Mouse (Mus musculus) neural tube, embryonic 14.5 days (tissue): ENCODE measurements around the gene Slc23a3. TPM values are rescaled to one million over a fixed set of nuclear protein-coding genes. Genes with fewer than 3 reads are reported as not detected.

Source experiments
- ATAC-seq: fragments of 200-750 bp; cut with Nextera tagmentation; 2 replicates; pipeline ENCODE4 v1.8.0; 2017; ENCODE audit warnings: low read depth, mild to moderate bottlenecking, moderate TSS enrichment, moderate library complexity
- H3K27ac ChIP-seq: fragments of 300-500 bp; sonication (generic); 2 replicates; pipeline ENCODE4 v1.5.1; 2014; ENCODE audit warnings: low read depth, mild to moderate bottlenecking, control low read depth, low read length, moderate library complexity, mixed read lengths
- H3K27me3 ChIP-seq: fragments of 300-500 bp; sonication (generic); 2 replicates; pipeline ENCODE4 v1.6.1; 2014; ENCODE audit warnings: low read length; ENCODE audit not compliant: control insufficient read depth, insufficient read depth
- H3K36me3 ChIP-seq: fragments of 300-500 bp; sonication (generic); 2 replicates; pipeline ENCODE4 v1.6.1; 2014; ENCODE audit warnings: low read length, mixed read lengths; ENCODE audit not compliant: control insufficient read depth, insufficient read depth
- H3K4me1 ChIP-seq: fragments of 300-500 bp; sonication (generic); 2 replicates; pipeline ENCODE4 v1.6.1; 2014; ENCODE audit warnings: low read length; ENCODE audit not compliant: control insufficient read depth, insufficient read depth
- H3K4me2 ChIP-seq: fragments of 300-500 bp; sonication (generic); 2 replicates; pipeline ENCODE4 v1.6.1; 2014; ENCODE audit warnings: mild to moderate bottlenecking, low read depth, low read length, control low read depth
- H3K4me3 ChIP-seq: fragments of 300-500 bp; sonication (generic); 2 replicates; pipeline ENCODE4 v1.5.1; 2014; ENCODE audit warnings: low read depth, low read length, control low read depth, mixed read lengths
- H3K9ac ChIP-seq: fragments of 300-500 bp; sonication (generic); replicated peaks from 2 replicates; pipeline ENCODE4 v1.6.1; 2014; ENCODE audit warnings: low read depth, mild to moderate bottlenecking, control low read depth, low read length, mixed read lengths
- H3K9me3 ChIP-seq: fragments of 300-500 bp; sonication (generic); 2 replicates; pipeline ENCODE4 v1.6.1; 2016; ENCODE audit warnings: low read length; ENCODE audit not compliant: control insufficient read depth
- WGBS: fragments of 180-500 bp; shearing (Covaris S2); extraction: QIAGEN DNeasy Blood & Tissue Kit; methylation state at CpG from one replicate; pipeline ENCODE4 v1.1.7; 2014; 5-methylcytosine and 5-hydroxymethylcytosine counted together
- polyA plus RNA-seq: library from polyadenylated mRNA; unstranded; fragments of >200 nt; fragmentation: Nextera tagmentation; extraction: Ambion mirVana; gene quantifications from 2 replicates; pipeline ENCODE4 v1.2.1, GENCODE M21; 2014

The Slc23a3 gene
- polyA plus RNA-seq, 1 experiment from 2014 or later: not detected

DNA sequence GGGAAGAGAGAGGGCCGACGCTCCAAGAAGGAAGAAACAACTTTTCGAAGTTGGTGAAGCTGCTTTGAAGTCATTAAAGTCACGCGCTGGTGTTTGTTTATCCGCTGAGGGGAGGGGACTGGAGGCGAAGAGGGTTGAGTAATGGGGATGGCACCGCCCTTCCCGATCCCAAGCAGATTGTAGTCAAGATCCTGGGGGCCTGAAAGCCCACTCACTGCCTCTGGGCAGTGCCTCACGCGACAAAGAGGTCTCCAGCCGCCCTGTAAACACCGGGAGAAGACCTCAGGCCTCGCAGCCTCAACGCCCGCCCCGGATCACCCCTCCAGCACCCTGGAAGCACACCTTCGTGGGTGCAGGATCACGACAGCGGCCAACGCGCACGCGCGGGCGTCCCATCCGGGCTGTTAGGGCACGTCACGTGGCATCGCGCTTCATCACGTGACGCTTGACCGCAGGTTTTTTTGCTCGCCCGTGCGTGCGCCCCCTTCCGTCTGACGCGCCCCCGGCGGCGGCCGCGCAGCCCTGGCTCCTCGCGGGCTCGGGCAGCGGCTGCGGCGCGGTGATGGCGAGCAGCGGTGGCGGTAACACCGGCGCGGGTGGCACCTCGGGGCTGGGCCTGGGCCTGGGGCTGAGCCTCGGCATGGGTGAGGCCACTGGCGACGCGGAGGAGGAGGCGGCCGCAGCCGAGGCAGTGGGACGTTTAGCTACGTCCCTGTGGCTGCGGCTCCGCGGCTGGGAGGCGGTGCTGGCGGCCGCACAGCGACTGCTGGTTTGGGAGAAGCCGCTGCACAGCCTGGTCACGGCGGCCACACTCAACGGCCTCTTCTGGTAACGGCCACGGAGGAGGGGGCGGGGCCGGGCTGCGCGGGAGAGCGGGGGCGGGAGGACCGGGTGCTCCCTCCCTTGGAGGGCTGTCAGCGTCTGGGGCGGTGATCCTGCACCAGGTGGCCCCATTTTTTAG lies 8.9 kb upstream of the Slc23a3 start, which contains the start of the genes Cnppd1 and Retreg2:
TSS of gene Cnppd1 (minus strand) at position 411 of the 961 bp plus-strand sequence.
TSS of gene Retreg2 (plus strand) at position 478 of the 961 bp plus-strand sequence.
- H3K27me3 ChIP-seq: no peaks in the 10 kb centered on the region; the same call in 1 of the 2 replicates
- H3K4me3 ChIP-seq: peak within 1 kb of the TSS; percentile 91
- peaks cover 17% of the 10 kb centered on the region for H3K4me1 ChIP-seq
- H3K4me2 ChIP-seq: peak within 1 kb of the TSS; percentile 97
- peak within 1 kb of the TSS; percentile 93 for H3K9ac ChIP-seq
- H3K36me3 ChIP-seq: peaks cover 36% of the 10 kb centered on the region
- WGBS: under 1% methylated on average over 78 of the region's 91 CpGs
- H3K27ac ChIP-seq: peak within 1 kb of the TSS; percentile 98
- no peaks in the 10 kb centered on the region for H3K9me3 ChIP-seq
- ATAC-seq: peak; percentile 87

DNA sequence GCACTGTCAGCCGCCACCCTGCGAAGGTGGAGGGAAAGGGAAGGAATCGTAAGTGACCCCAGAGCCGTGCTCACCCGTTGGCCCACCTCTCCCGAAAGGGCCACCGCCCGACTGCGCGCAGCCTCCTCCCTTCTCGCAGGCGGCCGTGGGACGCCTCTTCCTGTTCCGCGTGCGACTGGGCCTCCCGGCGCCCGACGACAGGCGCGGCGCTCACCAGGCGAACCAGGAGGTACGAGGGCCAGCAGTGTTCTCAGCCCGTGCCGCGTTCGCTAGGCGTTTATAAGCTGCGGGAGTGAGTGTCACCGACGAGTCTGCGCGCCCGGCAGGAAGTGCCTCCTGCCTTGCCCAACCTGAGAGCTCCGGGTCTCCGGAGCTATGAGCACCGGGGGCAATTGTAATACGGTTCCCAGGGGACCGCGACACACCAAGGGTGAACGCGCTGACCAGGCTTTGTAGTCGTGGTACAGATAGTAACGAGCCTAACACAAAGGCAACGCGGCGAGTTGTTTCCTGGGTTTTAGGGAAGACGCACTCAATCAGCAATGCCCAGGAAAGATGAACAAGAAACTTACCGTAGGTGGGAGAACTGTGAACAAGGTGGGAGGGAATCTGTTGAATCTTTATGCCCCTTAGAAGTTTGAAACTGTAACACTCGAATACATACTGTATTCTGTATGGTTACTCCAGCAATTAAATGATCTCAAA lies 7.9 kb upstream of the Slc23a3 start:
- Histone ChIP-seq H3K9ac (peak overlapping the region; percentile 93), H3K4me2 (peak overlapping the region; percentile 97), H3K36me3 (peaks cover 34% of the 10 kb centered on the region), H3K4me3 (peak overlapping the region; percentile 91), H3K9me3 (no peaks in the 10 kb centered on the region), H3K4me1 (peaks cover 17% of the 10 kb centered on the region), H3K27me3 (no peaks in the 10 kb centered on the region; the same call in 1 of the 2 replicates), H3K27ac (peak overlapping the region; percentile 98)
- peak; percentile 25; the same call in 1 of the 2 replicates for ATAC-seq
- whole genome bisulfite sequencing: under 1% methylated on average over 51 of the region's 53 CpGs

DNA sequence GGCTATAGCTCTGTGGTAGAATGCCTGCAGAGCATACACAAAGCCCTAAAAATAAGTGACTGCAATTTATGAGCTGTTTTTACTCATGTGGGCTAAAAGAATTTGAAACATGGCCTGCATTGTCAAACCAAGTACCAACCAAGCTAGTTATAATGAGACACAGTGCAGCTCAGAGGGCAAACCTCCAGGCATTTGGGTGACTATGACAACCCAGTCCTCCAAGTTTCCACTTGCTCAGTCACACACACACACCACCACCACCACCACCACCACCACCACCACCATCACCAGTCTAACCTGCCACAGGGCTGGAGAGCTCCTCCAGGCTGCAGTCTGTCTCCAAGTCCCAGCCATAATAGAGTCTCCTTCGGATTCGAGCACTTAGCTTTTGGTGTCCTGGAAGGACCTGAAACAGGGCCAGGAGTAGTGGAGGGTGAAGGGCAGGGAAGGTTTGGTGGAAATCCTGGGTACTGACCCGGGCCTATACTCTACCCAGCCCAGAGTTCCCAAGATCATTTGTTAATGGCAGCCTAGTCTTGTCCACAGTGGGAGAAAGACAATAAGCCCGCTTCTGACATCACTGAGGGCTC lies 7.0 kb upstream of the Slc23a3 start:
- peak overlapping the region; percentile 98; the same call in 1 of the 2 replicates for H3K27ac ChIP-seq
- peaks cover 26% of the 10 kb centered on the region for H3K36me3 ChIP-seq
- peaks cover 17% of the 10 kb centered on the region for H3K4me1 ChIP-seq

DNA sequence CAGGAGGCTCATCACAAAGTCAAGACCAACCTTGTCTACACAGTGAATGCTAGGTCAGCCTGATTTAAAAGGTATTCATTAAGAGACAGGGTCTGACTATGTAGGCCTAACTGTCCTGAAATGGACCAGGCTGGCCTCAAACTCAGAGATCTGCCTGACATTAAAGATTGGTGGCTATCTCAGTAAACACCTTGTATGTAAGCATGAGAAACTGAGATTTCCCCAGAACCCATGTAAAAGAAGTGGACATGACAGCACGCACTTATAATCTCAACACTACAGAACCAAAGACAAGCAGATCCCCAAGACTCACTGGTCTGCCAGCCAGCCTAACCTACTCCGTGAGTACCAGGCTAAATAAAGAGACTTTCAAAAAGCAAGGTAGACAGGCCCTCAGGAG lies 4.8 kb upstream of the Slc23a3 start:
- no peak overlapping the region for H3K4me2 ChIP-seq
- H3K27ac ChIP-seq: no peak overlapping the region
- no peaks in the 10 kb centered on the region for H3K9me3 ChIP-seq
- ATAC-seq: no peak
- no peaks in the 10 kb centered on the region; the same call in 1 of the 2 replicates for H3K27me3 ChIP-seq
- WGBS: 95% methylated on average over 2 of the region's 2 CpGs
- peaks cover 10% of the 10 kb centered on the region for H3K4me1 ChIP-seq
- H3K9ac ChIP-seq: no peak overlapping the region
- H3K36me3 ChIP-seq: peaks cover 24% of the 10 kb centered on the region
- H3K4me3 ChIP-seq: no peak overlapping the region

More for the DNA sequence above, 7.0 kb upstream of the Slc23a3 start:
- Histone ChIP-seq H3K27me3 (no peaks in the 10 kb centered on the region; the same call in 1 of the 2 replicates), H3K4me3 (peak overlapping the region; percentile 91), H3K9ac (peak overlapping the region; percentile 93), H3K4me2 (peak overlapping the region; percentile 97), H3K9me3 (no peaks in the 10 kb centered on the region)
- ATAC-seq: no peak
- WGBS: 50% methylated on average over 4 of the region's 4 CpGs

DNA sequence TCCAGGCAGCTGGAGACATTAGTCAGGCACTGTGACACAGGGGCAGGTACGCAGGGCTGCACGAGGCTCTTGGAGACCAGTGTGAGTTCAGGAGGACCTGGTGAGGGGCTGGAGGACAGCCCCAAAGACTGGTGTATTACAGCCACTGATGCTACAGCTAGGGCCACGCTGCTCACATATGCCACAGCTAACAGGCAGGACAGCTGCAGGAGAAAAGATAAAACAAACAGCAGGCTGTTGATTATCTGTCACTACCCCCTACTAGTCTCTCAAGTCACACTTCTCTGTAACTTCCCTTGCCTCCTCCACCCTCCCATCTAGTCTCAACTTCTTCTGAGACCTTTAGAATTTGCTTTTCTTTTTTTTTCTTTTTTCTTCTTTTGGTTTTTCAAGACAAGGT lies 3.0 kb upstream of the Slc23a3 start:
- H3K9ac ChIP-seq: no peak overlapping the region
- no peak overlapping the region for H3K27ac ChIP-seq
- no peak overlapping the region for H3K4me2 ChIP-seq
- H3K4me3 ChIP-seq: no peak overlapping the region
- H3K36me3 ChIP-seq: peaks cover 24% of the 10 kb centered on the region
- ATAC-seq: no peak
- H3K27me3 ChIP-seq: no peaks in the 10 kb centered on the region
- WGBS: 74% methylated on average over 3 of the region's 3 CpGs
- H3K9me3 ChIP-seq: no peaks in the 10 kb centered on the region
- H3K4me1 ChIP-seq: peaks cover 10% of the 10 kb centered on the region

DNA sequence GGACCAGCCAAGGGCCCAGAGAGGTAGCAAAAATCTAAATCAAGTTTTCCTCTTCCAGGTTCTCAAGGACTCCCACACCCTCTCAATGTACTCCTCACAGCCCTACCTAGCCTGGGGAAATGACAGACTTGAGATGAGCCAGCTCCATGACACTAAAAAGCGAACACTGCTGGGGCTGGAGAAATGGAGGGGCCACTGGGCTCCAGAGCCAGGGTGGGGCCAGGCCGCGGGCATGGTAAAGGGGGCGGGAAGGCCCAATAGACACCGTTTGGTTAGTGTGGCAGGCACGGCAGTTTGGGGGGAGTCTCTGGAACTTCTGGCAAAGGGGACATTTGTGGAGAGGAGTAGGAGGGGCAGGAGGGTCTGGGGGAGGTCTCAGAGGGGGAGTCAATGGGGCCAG lies 2.6 kb upstream of the Slc23a3 start:
- H3K27me3 ChIP-seq: no peaks in the 10 kb centered on the region
- H3K4me3 ChIP-seq: no peak overlapping the region
- no peaks in the 10 kb centered on the region for H3K9me3 ChIP-seq
- WGBS: 95% methylated on average over 6 of the region's 6 CpGs
- H3K27ac ChIP-seq: no peak overlapping the region
- no peak overlapping the region for H3K4me2 ChIP-seq
- H3K4me1 ChIP-seq: peaks cover 10% of the 10 kb centered on the region
- no peak for ATAC-seq
- peaks cover 24% of the 10 kb centered on the region for H3K36me3 ChIP-seq
- H3K9ac ChIP-seq: no peak overlapping the region

DNA sequence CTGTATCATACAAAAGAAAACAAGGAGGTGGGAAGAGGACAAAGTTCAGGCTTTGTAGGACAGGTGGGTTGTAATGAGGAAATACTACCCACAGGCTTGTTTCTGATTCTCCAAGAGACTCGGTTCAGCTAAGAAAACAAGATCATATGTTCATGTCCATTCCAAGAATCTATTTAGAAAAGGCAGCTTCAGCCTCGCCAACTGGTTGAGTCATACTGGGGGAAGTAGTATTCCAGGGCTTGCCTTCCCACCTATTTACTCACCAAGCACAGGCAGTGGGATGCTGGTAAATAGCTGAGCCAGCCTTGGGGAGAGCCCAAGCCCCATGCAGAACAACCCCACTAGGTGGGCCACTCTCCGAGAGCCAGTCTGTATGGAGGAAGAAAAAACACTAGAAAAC lies 5.0 kb downstream of the Slc23a3 start:
- ATAC-seq: no peak
- Histone ChIP-seq H3K27ac (no peak overlapping the region), H3K27me3 (no peaks in the 10 kb centered on the region), H3K9ac (no peak overlapping the region), H3K4me2 (no peak overlapping the region), H3K4me1 (no peaks in the 10 kb centered on the region), H3K4me3 (no peak overlapping the region), H3K9me3 (no peaks in the 10 kb centered on the region), H3K36me3 (no peaks in the 10 kb centered on the region)
- WGBS: 80% methylated on average over 3 of the region's 3 CpGs

DNA sequence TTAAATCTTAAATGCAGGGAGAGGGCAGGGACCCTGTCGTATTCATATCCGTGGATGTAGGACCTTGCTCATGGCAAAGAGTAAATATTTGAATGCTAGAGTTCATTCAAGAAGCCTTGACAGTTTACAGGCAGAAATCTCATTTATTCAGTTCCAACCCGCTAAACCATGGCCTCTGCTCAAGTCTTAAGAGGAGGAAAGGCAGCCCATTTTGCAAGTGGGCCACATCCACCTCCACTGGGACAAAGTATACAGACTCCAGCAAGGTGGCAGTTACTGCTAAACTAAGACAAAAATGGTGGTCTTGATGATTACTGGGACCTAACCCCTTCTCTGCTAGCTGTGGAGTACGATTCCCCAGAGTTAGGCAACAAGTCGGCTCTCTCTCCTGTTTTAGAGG lies 8.3 kb downstream of the Slc23a3 start:
- Histone ChIP-seq H3K4me3 (peak overlapping the region; percentile 55), H3K4me2 (peak overlapping the region; percentile 51), H3K36me3 (no peaks in the 10 kb centered on the region), H3K9ac (0 out of 2 replicates have a peak overlapping the region, but pooled peaks have one; percentile 55), H3K9me3 (no peaks in the 10 kb centered on the region), H3K27ac (peak overlapping the region; percentile 86), H3K4me1 (no peaks in the 10 kb centered on the region), H3K27me3 (no peaks in the 10 kb centered on the region)
- WGBS: 33% methylated on average over 5 of the region's 5 CpGs
- ATAC-seq: peak; percentile 10
